Mouse (Mus musculus) liver, embryonic 14.5 days (tissue): ENCODE results near the gene Tm9sf1. TPM values are rescaled to one million over a fixed set of nuclear protein-coding genes. Genes with fewer than 3 reads are reported as not detected.

ENCODE experiments used
- ATAC-seq: fragments of 200-750 bp; cut with Nextera tagmentation; 2 replicates; pipeline ENCODE4 v1.8.0; 2017; ENCODE audit warnings: moderate number of reproducible peaks, mild to moderate bottlenecking, moderate library complexity; ENCODE audit not compliant: insufficient read depth
- DNase-seq, 3 experiments: peaks; one replicate each; pipeline ENCODE4 v3.0.0-alpha.2; 2012 to 2013; ENCODE audit warnings: low read depth in 3 of 3, low spot score in 3 of 3
- H3K27ac ChIP-seq: fragments of 300-500 bp; sonication (generic); 2 replicates; pipeline ENCODE4 v1.5.1; 2014; ENCODE audit warnings: moderate library complexity, mild to moderate bottlenecking, control low read depth, inconsistent platforms
- H3K27me3 ChIP-seq: fragments of 300-500 bp; sonication (generic); 2 replicates; pipeline ENCODE4 v1.6.1; 2014; ENCODE audit warnings: mild to moderate bottlenecking, low read length, moderate library complexity; ENCODE audit not compliant: control insufficient read depth, insufficient read depth
- H3K36me3 ChIP-seq: fragments of 300-500 bp; sonication (generic); replicated peaks from 2 replicates; pipeline ENCODE4 v1.6.1; 2014; ENCODE audit warnings: low read depth; ENCODE audit not compliant: control insufficient read depth, insufficient read depth
- H3K4me1 ChIP-seq, 2 experiments: fragments of 200-500 bp in 1 of 2; fragments of 300-500 bp in 1 of 2; sonication (generic) in 1 of 2; replicated peaks; 2 replicates each; pipeline ENCODE4 v1.6.1; 2012 to 2014; ENCODE audit warnings: antibody characterized with exemption in 1 of 2, inconsistent platforms in 1 of 2, low read length in 1 of 2; ENCODE audit not compliant: control insufficient read depth in 2 of 2, insufficient read depth in 2 of 2
- H3K4me2 ChIP-seq: fragments of 300-500 bp; sonication (generic); 2 replicates; pipeline ENCODE4 v1.6.1; 2014; ENCODE audit warnings: low read depth, mild to moderate bottlenecking, control low read depth, moderate library complexity
- H3K4me3 ChIP-seq, 2 experiments: fragments of 200-500 bp in 1 of 2; fragments of 300-500 bp in 1 of 2; sonication (generic) in 1 of 2; 2 replicates each; pipeline ENCODE4 v1.5.1; 2012 to 2014; ENCODE audit warnings: low read depth in 2 of 2, low read length in 2 of 2, mild to moderate bottlenecking in 2 of 2, control low read depth in 1 of 2, inconsistent platforms in 1 of 2, moderate library complexity in 1 of 2; ENCODE audit not compliant: insufficient read depth in 1 of 2
- H3K9ac ChIP-seq: fragments of 300-500 bp; sonication (generic); replicated peaks from 2 replicates; pipeline ENCODE4 v1.6.1; 2014; ENCODE audit warnings: mild to moderate bottlenecking, control low read depth, moderate library complexity
- H3K9me3 ChIP-seq: fragments of 300-500 bp; sonication (generic); 2 replicates; pipeline ENCODE4 v1.6.1; 2016; ENCODE audit warnings: low read length, mixed read lengths; ENCODE audit not compliant: control insufficient read depth
- CTCF ChIP-seq: IDR thresholded peaks from 2 replicates; pipeline ENCODE4 v1.5.1; 2016; ENCODE audit warnings: antibody characterized with exemption, low read depth, control low read depth
- EP300 ChIP-seq: IDR thresholded peaks from 2 replicates; pipeline ENCODE4 v1.6.1; 2016; ENCODE audit warnings: antibody characterized with exemption, low read depth
- WGBS: fragments of 180-500 bp; shearing (Covaris S2); extraction: QIAGEN DNeasy Blood & Tissue Kit; methylation state at CpG from one replicate; pipeline ENCODE4 v1.1.7; 2014; ENCODE audit not compliant: insufficient replicate concordance; 5-methylcytosine and 5-hydroxymethylcytosine counted together
- polyA plus RNA-seq, 2 experiments: library from polyadenylated mRNA; depleted of rRNA in 1 of 2; stranded (reverse) in 1 of 2; unstranded in 1 of 2; fragments of >200 nt; fragmentation: Nextera tagmentation in 1 of 2; extraction: Ambion mirVana in 1 of 2; gene quantifications; 2 replicates each; pipeline versions ENCODE4 v1.2.1 to v1.2.3; 2012 to 2014

Gene Tm9sf1
- polyA plus RNA-seq, 2 experiments, result 26.4 to 42.8 TPM

DNA sequence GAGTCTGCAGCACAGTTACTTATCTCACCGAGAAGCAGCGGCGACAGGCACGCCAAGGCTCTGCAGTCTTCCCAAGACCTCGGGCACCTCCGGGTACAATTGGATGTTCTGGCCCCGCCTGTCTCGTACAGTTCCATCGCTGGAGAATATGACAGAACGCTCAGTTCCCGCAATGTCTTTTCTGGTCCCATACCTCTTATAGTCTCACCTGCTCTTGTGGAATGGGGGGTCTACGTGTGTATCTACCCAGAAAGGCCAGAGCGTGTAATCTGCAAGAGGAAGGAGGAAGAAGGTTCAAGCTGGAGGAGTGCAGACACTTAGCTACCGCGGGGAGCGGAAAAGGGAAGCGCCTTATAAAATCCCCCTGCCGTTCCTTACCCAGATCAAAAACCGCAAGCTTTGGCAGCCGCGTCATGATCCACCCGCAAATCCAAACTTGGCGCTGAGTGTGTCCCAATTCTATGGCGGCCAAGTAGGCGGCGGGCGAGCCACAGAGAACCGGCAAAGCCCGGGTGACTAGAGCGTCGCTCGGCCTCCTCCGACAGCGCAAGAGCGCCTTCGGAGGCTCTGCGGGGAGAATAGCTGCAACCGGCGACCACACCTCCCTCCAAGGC lies 16.5 kb upstream of the Tm9sf1 start, which contains the start of gene Mdp1:
Mdp1 (minus strand) TSS at position 549 of the 614 bp plus-strand sequence.
- Histone ChIP-seq H3K9ac (peak within 1 kb of the TSS; percentile 74), H3K4me2 (peak within 1 kb of the TSS; percentile 69), H3K4me1 (peaks cover 8 to 9% of the 10 kb centered on the region in 2 experiments; a peak in 3 of 4 replicates), H3K27ac (peak within 1 kb of the TSS; percentile 38), H3K9me3 (no peaks in the 10 kb centered on the region), H3K27me3 (no peaks in the 10 kb centered on the region), H3K36me3 (peaks cover 17% of the 10 kb centered on the region), H3K4me3 (peak within 1 kb of the TSS; percentile 70 to 88)
- TF ChIP-seq CTCF (peak; percentile 80), EP300 (no peak)
- DNase-seq (peak; percentile 73 to 83 (median 74)), ATAC-seq (peak; percentile 95)
- WGBS, result under 1% methylated on average over 39 of the region's 39 CpGs

DNA sequence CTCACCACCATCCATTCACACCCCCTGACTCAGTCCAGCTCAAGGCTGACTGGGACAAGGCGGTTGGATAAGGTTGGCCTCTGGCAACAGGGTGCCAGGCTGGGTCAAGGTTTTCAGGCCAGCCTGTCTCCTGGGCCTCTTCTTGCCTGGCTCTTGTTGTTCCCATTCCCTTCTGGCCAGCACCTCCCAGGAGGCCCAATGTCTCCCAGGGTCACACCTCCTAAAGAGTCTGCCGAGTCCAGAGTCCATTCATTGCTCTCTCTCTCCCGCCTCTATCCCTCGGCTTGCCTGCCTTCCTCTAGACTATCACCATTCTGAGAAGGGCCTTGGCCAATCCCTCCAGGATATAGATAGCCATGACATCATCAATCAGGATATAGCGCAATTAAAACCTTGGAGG lies 14.4 kb upstream of the Tm9sf1 start:
- H3K27me3 ChIP-seq, result no peaks in the 10 kb centered on the region
- peaks cover 8 to 9% of the 10 kb centered on the region in 2 experiments; a peak in 3 of 4 replicates for H3K4me1 ChIP-seq
- H3K36me3 ChIP-seq, result peaks cover 6% of the 10 kb centered on the region
- no peak overlapping the region for H3K4me2 ChIP-seq
- WGBS, result 83% methylated on average over 5 of the region's 5 CpGs
- no peak overlapping the region for H3K4me3 ChIP-seq
- H3K27ac ChIP-seq, result no peak overlapping the region
- DNase-seq (no peak), ATAC-seq (no peak)
- H3K9ac ChIP-seq, result no peak overlapping the region
- TF ChIP-seq EP300 (no peak), CTCF (no peak)
- no peaks in the 10 kb centered on the region for H3K9me3 ChIP-seq

DNA sequence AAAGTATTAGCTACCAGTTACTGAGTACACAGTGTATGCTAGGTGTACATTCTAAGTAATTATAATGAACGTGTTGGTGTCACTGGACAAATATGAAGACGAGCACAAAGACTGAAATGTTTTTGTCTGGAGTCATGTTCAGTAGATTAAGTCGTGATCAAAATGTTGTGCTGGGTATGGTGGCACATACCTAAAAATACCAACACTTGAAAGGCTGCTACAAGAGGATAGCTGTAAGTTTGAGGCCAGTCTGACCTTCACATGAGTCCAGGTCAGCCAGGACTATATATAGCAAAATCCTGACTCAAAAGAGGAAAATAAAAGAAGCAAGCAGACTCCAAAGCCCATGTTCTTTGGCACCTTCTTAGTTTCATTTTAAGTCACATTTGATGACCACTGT lies 13.3 kb upstream of the Tm9sf1 start:
- H3K9ac ChIP-seq, result no peak overlapping the region
- 69% methylated on average over 3 of the region's 3 CpGs for WGBS
- H3K27ac ChIP-seq, result no peak overlapping the region
- peaks cover 8 to 9% of the 10 kb centered on the region in 2 experiments; a peak in 3 of 4 replicates for H3K4me1 ChIP-seq
- H3K4me3 ChIP-seq, result no peak overlapping the region
- H3K9me3 ChIP-seq, result no peaks in the 10 kb centered on the region
- no peaks in the 10 kb centered on the region for H3K27me3 ChIP-seq
- no peak for ATAC-seq
- H3K4me2 ChIP-seq, result no peak overlapping the region
- no peak for DNase-seq
- H3K36me3 ChIP-seq, result peaks cover under 1% of the 10 kb centered on the region
- TF ChIP-seq CTCF, result no peak
- no peak for TF ChIP-seq EP300

DNA sequence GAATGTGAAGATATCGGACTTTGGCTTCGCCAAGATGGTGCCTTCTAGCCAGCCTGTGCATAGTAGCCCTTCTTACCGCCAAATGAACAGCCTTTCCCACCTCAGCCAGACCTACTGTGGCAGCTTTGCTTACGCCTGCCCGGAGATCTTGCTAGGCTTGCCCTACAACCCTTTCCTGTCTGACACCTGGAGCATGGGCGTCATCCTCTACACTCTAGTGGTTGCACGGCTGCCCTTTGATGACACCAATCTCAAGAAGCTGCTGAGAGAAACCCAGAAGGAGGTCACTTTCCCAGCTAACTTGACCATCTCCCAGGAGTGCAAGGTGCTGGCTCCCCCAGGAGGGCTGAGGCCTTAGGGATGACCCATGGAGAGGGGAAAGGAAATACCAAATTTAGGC lies 7.9 kb upstream of the Tm9sf1 start:
- Histone ChIP-seq H3K9ac (no peak overlapping the region), H3K4me1 (no peaks in the 10 kb centered on the region)
- ATAC-seq, result no peak

DNA sequence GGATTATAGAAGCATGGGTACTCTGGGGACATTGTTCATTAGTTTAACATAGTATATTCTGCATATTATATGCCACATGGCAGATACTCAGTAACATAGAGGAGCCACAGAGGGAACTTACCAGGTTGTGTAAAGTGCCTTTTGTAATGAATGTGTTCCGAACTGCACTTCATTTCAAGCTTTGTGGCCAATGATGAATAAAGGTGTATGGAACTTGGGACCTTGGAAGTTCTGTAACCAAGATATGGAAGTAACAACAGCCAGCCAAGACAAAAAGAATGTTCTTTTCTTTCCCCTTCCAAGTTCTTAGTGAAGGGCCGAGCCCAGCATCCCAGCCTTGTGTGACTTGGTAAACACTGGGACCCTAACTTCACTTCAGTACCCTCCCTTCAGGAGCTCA lies 6.3 kb upstream of the Tm9sf1 start, which contains the start of gene Tssk4:
Tssk4 (plus strand) TSS at position 301 of the 400 bp plus-strand sequence.
- Histone ChIP-seq H3K4me1 (peaks cover 2 to 5% of the 10 kb centered on the region in 2 experiments), H3K9me3 (no peaks in the 10 kb centered on the region), H3K27me3 (no peaks in the 10 kb centered on the region), H3K9ac (no peak within 1 kb of the TSS), H3K4me3 (no peak within 1 kb of the TSS), H3K36me3 (no peaks in the 10 kb centered on the region), H3K27ac (no peak within 1 kb of the TSS), H3K4me2 (no peak within 1 kb of the TSS)
- DNase-seq, result no peak
- no peak for TF ChIP-seq EP300
- TF ChIP-seq CTCF, result no peak
- 91% methylated on average over 2 of the region's 2 CpGs for WGBS
- ATAC-seq, result no peak

More for the DNA sequence above, 7.9 kb upstream of the Tm9sf1 start:
- 76% methylated on average over 7 of the region's 7 CpGs for WGBS
- H3K9me3 ChIP-seq, result no peaks in the 10 kb centered on the region
- H3K27ac ChIP-seq, result no peak overlapping the region
- TF ChIP-seq EP300, result no peak
- no peak for TF ChIP-seq CTCF
- H3K4me3 ChIP-seq, result no peak overlapping the region
- H3K27me3 ChIP-seq, result no peaks in the 10 kb centered on the region
- no peak for DNase-seq
- no peaks in the 10 kb centered on the region for H3K36me3 ChIP-seq
- H3K4me2 ChIP-seq, result no peak overlapping the region
